ENCODE assay signal across 28 mouse cellular contexts in genomic region chr12:84365137-84365536, GRCm38 (mm10). TPM values are rescaled to one million over a fixed set of nuclear protein-coding genes. Genes with fewer than 3 reads are reported as not detected.
"Had no signal": no experiment of that assay in that cellular context is flagged by ENCODE, and none has a peak within 500 bp of the region (broad histone marks: within the 10 kb centered on the region; RNA-seq: fewer than 3 reads in every experiment).

No protein-coding gene starts in this region.

- H3K9me3 ChIP-seq: heart, embryonic 13.5 days; heart, embryonic 15.5 days; hindbrain, embryonic 13.5 days; hindbrain, embryonic 15.5 days; kidney, embryonic 15.5 days; limb, embryonic 13.5 days; limb, embryonic 15.5 days; liver, embryonic 12.5 days had no signal

- H3K4me2 ChIP-seq: heart, embryonic 11.5 days; hindbrain, embryonic 13.5 days; hindbrain, embryonic 15.5 days; kidney, embryonic 15.5 days; limb, embryonic 13.5 days; limb, embryonic 15.5 days; liver, embryonic 12.5 days had no signal

- DNase-seq: gastrocnemius, adult 2 months; gastrocnemius, postnatal 10 days; gastrocnemius, postnatal 25 days; heart, adult 11 months; heart, adult 2 months; heart, postnatal 14 days; heart, postnatal 36 days; kidney, adult 11 months; kidney, adult 2 months; kidney, adult 9 months; kidney, postnatal 25 days; kidney, postnatal 4 days had no signal

- H3K27ac ChIP-seq: gastrocnemius, adult 2 months; heart, adult 2 months; hindbrain, embryonic 13.5 days; hindbrain, embryonic 15.5 days; hindbrain, postnatal 0 days; kidney, embryonic 15.5 days; kidney, postnatal 0 days; layer of hippocampus, adult 2 months; left cerebral cortex, adult 2 months; limb, embryonic 13.5 days; limb, embryonic 15.5 days; liver, embryonic 12.5 days; liver, embryonic 14.5 days had no signal

- ATAC-seq: hindbrain, postnatal 0 days; intestine, embryonic 16.5 days; liver, embryonic 12.5 days had no signal

- H3K9ac ChIP-seq: heart, embryonic 13.5 days; heart, embryonic 15.5 days; hindbrain, embryonic 13.5 days; hindbrain, embryonic 15.5 days; kidney, embryonic 15.5 days; limb, embryonic 13.5 days; limb, embryonic 15.5 days; liver, embryonic 12.5 days; liver, embryonic 14.5 days had no signal

- H3K4me3 ChIP-seq: gastrocnemius, adult 2 months; heart, adult 2 months; heart, embryonic 13.5 days; heart, embryonic 15.5 days; hindbrain, embryonic 13.5 days; hindbrain, embryonic 15.5 days; kidney, embryonic 15.5 days; layer of hippocampus, adult 2 months; left cerebral cortex, adult 2 months; limb, embryonic 13.5 days; limb, embryonic 15.5 days; liver, embryonic 12.5 days had no signal

- H3K27me3 ChIP-seq: heart, embryonic 13.5 days; heart, embryonic 15.5 days; hindbrain, embryonic 13.5 days; hindbrain, embryonic 15.5 days; kidney, embryonic 15.5 days; limb, embryonic 13.5 days; limb, embryonic 15.5 days; liver, embryonic 12.5 days had no signal

RNA-seq across cellular contexts. Expression of gene Bbof1, which starts 43.7 kb away (rescaled TPM):
- polyA plus RNA-seq: liver, adult 2 months had no signal
